Mouse (Mus musculus) E14TG2a.4 (cell line): ENCODE measurements at regions not wholly inside any gene's neighbourhood (a gene's known extent, or its start where the extent isn't known, plus 50 kb on each side); places are given as distances from the start of the nearest gene placed in this dataset.

Source experiments
- CTCF ChIP-seq: conservative IDR thresholded peaks from 2 replicates; pipeline ENCODE4 v1.5.1; 2014; ENCODE audit warnings: low read length
- POU5F1 ChIP-seq: IDR thresholded peaks from 2 replicates; pipeline ENCODE4 v1.6.1; 2014; ENCODE audit warnings: low read length, borderline replicate concordance

DNA sequence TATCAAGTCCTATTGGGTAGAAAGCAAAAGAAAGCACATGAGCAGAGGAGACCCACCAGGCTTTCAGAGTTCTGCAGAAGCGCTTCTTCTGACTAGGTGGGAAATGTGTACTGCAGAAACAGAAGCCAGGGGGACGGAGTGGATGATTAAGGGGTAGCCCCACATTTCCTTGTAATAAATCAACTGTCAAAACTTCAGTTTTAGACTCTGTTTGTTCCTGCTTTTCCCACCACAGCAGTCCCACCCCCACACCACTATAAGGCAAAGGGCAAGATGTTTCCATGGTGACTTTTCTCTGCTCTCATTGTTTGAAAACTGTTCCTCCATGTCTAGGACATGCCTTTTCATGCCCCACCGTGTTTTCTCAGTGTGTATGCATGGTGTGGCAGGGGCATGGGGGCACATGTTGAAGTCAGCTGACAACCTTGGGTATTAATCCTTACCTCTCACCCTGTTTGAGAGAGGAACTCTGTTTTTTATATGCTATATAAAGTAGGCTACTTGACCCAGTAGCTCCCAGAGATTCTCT is 202.8 kb upstream of the Nr4a3 start:
- no peak for TF ChIP-seq CTCF
- no peak for TF ChIP-seq POU5F1
